8 mouse cellular contexts compared by ENCODE assay signal in the genomic region with DNA sequence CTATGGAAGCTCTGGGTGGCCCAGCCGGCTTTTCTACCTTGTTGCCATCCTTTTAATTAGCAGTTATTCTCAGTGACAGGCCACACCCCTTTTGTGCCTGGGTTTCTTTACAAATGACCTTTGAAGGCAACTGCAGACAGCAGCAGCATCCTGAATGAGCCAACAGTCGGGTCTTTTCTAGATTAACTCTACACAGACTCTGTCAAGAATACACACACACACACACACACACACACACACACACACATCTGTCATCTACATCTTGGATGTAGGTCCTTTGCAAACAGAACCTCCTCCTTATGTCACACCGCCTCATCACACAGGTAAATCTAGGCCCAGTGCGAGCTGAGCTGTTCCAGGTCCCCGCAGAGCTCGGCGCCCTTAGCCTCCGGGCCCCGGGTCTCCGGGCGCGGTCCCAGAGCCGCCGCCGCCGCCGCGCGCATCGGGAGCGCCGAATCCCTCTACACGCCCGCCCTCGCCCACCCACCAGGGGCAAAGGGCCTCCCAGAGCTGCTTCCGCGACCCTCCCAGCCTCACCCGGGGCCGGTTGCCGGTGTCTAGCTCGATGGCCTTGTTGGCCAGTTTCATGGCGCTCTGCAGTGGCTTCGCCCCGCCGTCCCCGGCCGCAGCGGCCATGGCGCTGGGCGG. TPM values are rescaled to one million over a fixed set of nuclear protein-coding genes. Genes with fewer than 3 reads are reported as not detected.
DNase-seq lines count a peak whose midpoint lies in the region; ATAC-seq and TF ChIP-seq lines count a peak whose summit lies in the region.

No protein-coding gene starts in this region.

- H3K27me3 ChIP-seq in thymus, adult 2 months (ENCODE audit: control insufficient read depth, insufficient read depth, low read length) = no peaks in the 10 kb centered on the region
- no peaks in the 10 kb centered on the region for H3K27me3 ChIP-seq in intestine, embryonic 14.5 days (replicated peaks; ENCODE audit: control insufficient read depth, insufficient read depth, low read length)
- no peaks in the 10 kb centered on the region for H3K27me3 ChIP-seq in midbrain, embryonic 10.5 days (ENCODE audit: low read depth, poor library complexity, severe bottlenecking)

- peak overlapping the region; percentile 82 for H3K9ac ChIP-seq in intestine, embryonic 14.5 days (ENCODE audit: low read length)

- peak overlapping the region; percentile 91 for H3K4me3 ChIP-seq in thymus, adult 2 months (ENCODE audit: control insufficient read depth, insufficient read depth, low read length)
- H3K4me3 ChIP-seq in intestine, embryonic 14.5 days (ENCODE audit: low read depth, low read length) = peak overlapping the region; percentile 98
- H3K4me3 ChIP-seq in midbrain, embryonic 10.5 days = peak overlapping the region; percentile 93

- ATAC-seq in intestine, embryonic 14.5 days (replicated peaks; ENCODE audit: low FRiP score, low TSS enrichment, low read depth) = peak; percentile 33

- DNase-seq in cerebellum, adult 9-10 months = peak; percentile 37
- no peak for DNase-seq in cerebellum, adult 11 months
- DNase-seq in thymus, adult 2 months = no peak
- DNase-seq in thymus, postnatal 10 days (ENCODE audit: low spot score in 2 of 2) = no peak
- no peak for DNase-seq in intestine, embryonic 14.5 days (ENCODE audit: low spot score)
- no peak for DNase-seq in midbrain, embryonic 10.5 days (ENCODE audit: low spot score)
- no peak for DNase-seq in right cerebral cortex, postnatal 4 days
- DNase-seq in cerebellum, adult 8-10 months = no peak

- WGBS in thymus, adult 2 months = under 1% methylated on average over 40 of the region's 40 CpGs
- WGBS in intestine, embryonic 14.5 days = 1% methylated on average over 38 of the region's 40 CpGs
- WGBS in midbrain, embryonic 10.5 days = under 1% methylated on average over 40 of the region's 40 CpGs

- no peaks in the 10 kb centered on the region for H3K9me3 ChIP-seq in intestine, embryonic 14.5 days (ENCODE audit: control insufficient read depth, low read length)
- no peaks in the 10 kb centered on the region for H3K9me3 ChIP-seq in midbrain, embryonic 10.5 days (replicated peaks)

- peaks cover 15% of the 10 kb centered on the region for H3K4me1 ChIP-seq in thymus, adult 2 months (replicated peaks; ENCODE audit: control insufficient read depth, insufficient read depth, low read length)
- peaks cover 21% of the 10 kb centered on the region for H3K4me1 ChIP-seq in intestine, embryonic 14.5 days (replicated peaks; ENCODE audit: control insufficient read depth, insufficient read depth, low read length)
- peaks cover 37% of the 10 kb centered on the region for H3K4me1 ChIP-seq in midbrain, embryonic 10.5 days

- TF ChIP-seq POLR2A in thymus, adult 2 months (IDR thresholded peaks at IDR 0.05; ENCODE audit: control insufficient read depth, extremely low read depth, insufficient read depth, low read length, poor library complexity) = 0 out of 2 replicates have a peak, but pooled peaks have one; percentile 23

- peak overlapping the region; percentile 57 for H3K4me2 ChIP-seq in intestine, embryonic 14.5 days (ENCODE audit: low read length)

- no peak overlapping the region for H3K27ac ChIP-seq in thymus, adult 2 months (ENCODE audit: control insufficient read depth, insufficient read depth, low read length)
- H3K27ac ChIP-seq in intestine, embryonic 14.5 days (ENCODE audit: low read depth) = peak overlapping the region; percentile 71
- peak overlapping the region; percentile 96 for H3K27ac ChIP-seq in midbrain, embryonic 10.5 days (replicated peaks)

- peak; percentile 39; the same call in 1 of the 2 replicates for TF ChIP-seq CTCF in thymus, adult 2 months (IDR thresholded peaks at IDR 0.05; ENCODE audit: borderline replicate concordance, control insufficient read depth, extremely low read depth, insufficient read depth, low read length, poor library complexity)

- H3K36me3 ChIP-seq in thymus, adult 2 months (ENCODE audit: control insufficient read depth, insufficient read depth, low read length) = no peaks in the 10 kb centered on the region
- peaks cover 56% of the 10 kb centered on the region for H3K36me3 ChIP-seq in intestine, embryonic 14.5 days (ENCODE audit: control insufficient read depth, insufficient read depth, low read length)
- peaks cover 68% of the 10 kb centered on the region for H3K36me3 ChIP-seq in midbrain, embryonic 10.5 days

RNA-seq across cellular contexts. Expression of a gene that starts 0.4 kb away (rescaled TPM):
- 75.5 and 82.4 TPM in 2 replicates for polyA plus RNA-seq in thymus, adult 2 months (2012; rRNA removed)
- polyA plus RNA-seq in intestine, embryonic 14.5 days (2014; fragmentation: Nextera tagmentation; extraction: Ambion mirVana) = 20.5 and 25.5 TPM in 2 replicates
- 23.2 and 27.2 TPM in 2 replicates for polyA plus RNA-seq in midbrain, embryonic 10.5 days (2016; fragmentation: Nextera tagmentation; extraction: Ambion mirVana)

RNA-seq across cellular contexts. Expression of a gene that starts 0.6 kb away (rescaled TPM):
- polyA plus RNA-seq in thymus, adult 2 months (2012; rRNA removed) = 151 and 152 TPM in 2 replicates
- polyA plus RNA-seq in intestine, embryonic 14.5 days (2014; fragmentation: Nextera tagmentation; extraction: Ambion mirVana) = 23.2 and 25.9 TPM in 2 replicates
- polyA plus RNA-seq in midbrain, embryonic 10.5 days (2016; fragmentation: Nextera tagmentation; extraction: Ambion mirVana) = 24.0 and 27.1 TPM in 2 replicates

RNA-seq across cellular contexts. Expression of a gene that starts 17.5 kb away (rescaled TPM):
- 27.6 and 34.0 TPM in 2 replicates for polyA plus RNA-seq in thymus, adult 2 months (2012; rRNA removed)
- polyA plus RNA-seq in intestine, embryonic 14.5 days (2014; fragmentation: Nextera tagmentation; extraction: Ambion mirVana) = 3.7 and 4.6 TPM in 2 replicates
- polyA plus RNA-seq in midbrain, embryonic 10.5 days (2016; fragmentation: Nextera tagmentation; extraction: Ambion mirVana) = 1.3 and 2.4 TPM in 2 replicates

RNA-seq across cellular contexts. Expression of a gene that starts 28.9 kb away (rescaled TPM):
- 63.4 and 70.8 TPM in 2 replicates for polyA plus RNA-seq in thymus, adult 2 months (2012; rRNA removed)
- 31.1 and 32.6 TPM in 2 replicates for polyA plus RNA-seq in intestine, embryonic 14.5 days (2014; fragmentation: Nextera tagmentation; extraction: Ambion mirVana)
- polyA plus RNA-seq in midbrain, embryonic 10.5 days (2016; fragmentation: Nextera tagmentation; extraction: Ambion mirVana) = 41.4 and 42.0 TPM in 2 replicates

RNA-seq across cellular contexts. Expression of a gene that starts 40.9 kb away (rescaled TPM):
- polyA plus RNA-seq in thymus, adult 2 months (2012; rRNA removed) = 0.66 and 1.1 TPM in 2 replicates
- polyA plus RNA-seq in intestine, embryonic 14.5 days (2014; fragmentation: Nextera tagmentation; extraction: Ambion mirVana) = 3.1 and 3.3 TPM in 2 replicates
- 6.1 TPM in 2 replicates for polyA plus RNA-seq in midbrain, embryonic 10.5 days (2016; fragmentation: Nextera tagmentation; extraction: Ambion mirVana)
